Mouse (Mus musculus) C2C12 (cell line): Measurements from ENCODE around the gene Gm10912.

ENCODE experiments used
- FOSL1 ChIP-seq: IDR thresholded peaks from one replicate; pipeline ENCODE4 v1.8.0; 2011; ENCODE audit warnings: mild to moderate bottlenecking, low read length; ENCODE audit not compliant: poor library complexity, insufficient read depth, severe bottlenecking
- MAX ChIP-seq: IDR thresholded peaks from one replicate; pipeline ENCODE4 v1.6.1; 2011; ENCODE audit warnings: mild to moderate bottlenecking, control low read depth

- TF ChIP-seq MAX, result no peak
- TF ChIP-seq FOSL1, result no peak
These were observed 37.4 kb upstream of the Gm10912 start, which contains the start of gene 4931422A03Rik for GRCm38 (mm10) chr2:104028139-104028723.
